Mouse (Mus musculus): ENCODE data around the gene Prdx4. TPM values are rescaled to one million over a fixed set of nuclear protein-coding genes. Genes with fewer than 3 reads are reported as not detected.
A peak's percentile ranks its signal among the peaks of the same experiment; 100 is the strongest.
"Not testable (repeated sequence)": the region's sequence is repeated elsewhere in the genome, so short reads cannot be mapped to it uniquely, and the experiment has no call there.

Prdx4 gene
- 108 and 111 TPM in 2 replicates for polyA plus RNA-seq (2015; fragmentation: Nextera tagmentation; extraction: Ambion mirVana)

DNA sequence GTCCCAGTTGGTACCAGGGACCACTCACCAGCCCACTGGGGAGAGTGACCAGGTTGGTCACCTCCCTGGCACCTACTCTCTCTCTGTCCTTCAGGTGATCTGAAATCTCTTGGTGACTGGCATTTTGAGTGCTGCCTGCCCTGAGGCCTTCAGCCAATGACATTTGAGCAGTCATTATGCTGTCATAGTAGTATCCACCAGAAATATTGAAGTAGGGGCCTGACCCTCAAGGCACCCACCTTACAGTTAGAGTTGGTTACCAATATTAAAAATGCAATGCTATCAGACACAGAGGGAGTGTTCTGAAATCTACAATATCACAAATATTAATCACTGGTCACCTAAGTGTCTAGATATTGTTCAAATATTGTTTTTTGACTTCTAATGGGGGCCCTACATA lies at the start of gene Prdx4:
Prdx4 (minus strand) TSS at position 101 of the 400 bp plus-strand sequence.
- Histone ChIP-seq H3K27me3 (replicated peaks; ENCODE audit: control insufficient read depth, insufficient read depth, low read length) (no peaks in the 10 kb centered on the region), H3K27ac (ENCODE audit: low read depth, low read length) (no peak within 1 kb of the TSS)

DNA sequence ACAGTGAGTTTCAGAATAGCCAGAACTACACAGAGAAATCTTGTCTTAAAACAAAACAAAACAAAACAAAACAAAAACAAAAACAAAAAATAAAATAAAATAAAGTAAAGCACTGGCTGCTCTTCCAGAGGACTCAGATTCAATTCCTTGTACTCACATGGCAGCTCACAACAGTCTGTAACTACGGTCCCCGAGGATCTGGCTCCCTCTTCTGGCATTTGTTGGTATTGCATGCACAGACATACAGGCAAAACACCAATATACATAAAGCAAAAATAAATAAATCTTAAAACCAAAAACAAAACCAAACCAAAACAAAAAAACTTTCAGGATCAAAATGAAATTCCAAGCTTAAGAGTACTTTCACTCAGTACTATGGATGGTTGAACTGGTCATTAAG lies 36.0 kb upstream of the Prdx4 start:
- H3K9me3 ChIP-seq (ENCODE audit: control insufficient read depth, low read length), result no peaks in the 10 kb centered on the region
- no peak overlapping the region for H3K4me3 ChIP-seq (ENCODE audit: low read length)
- no peaks in the 10 kb centered on the region for H3K36me3 ChIP-seq (ENCODE audit: control insufficient read depth, insufficient read depth, low read length)
- WGBS, result 23% methylated on average over 2 of the region's 2 CpGs
- H3K4me1 ChIP-seq (ENCODE audit: control insufficient read depth, insufficient read depth, low read depth, low read length), result no peaks in the 10 kb centered on the region
- no peak overlapping the region for H3K4me2 ChIP-seq (ENCODE audit: low read length)
- no peak overlapping the region for H3K9ac ChIP-seq (ENCODE audit: low read depth, low read length)
- H3K27ac ChIP-seq (ENCODE audit: low read depth, low read length), result no peak overlapping the region
- no peaks in the 10 kb centered on the region for H3K27me3 ChIP-seq (replicated peaks; ENCODE audit: control insufficient read depth, insufficient read depth, low read length)
- ATAC-seq, result no peak

More for the DNA sequence above, at the start of gene Prdx4:
- H3K9ac ChIP-seq (ENCODE audit: low read depth, low read length), result no peak within 1 kb of the TSS
- no peak within 1 kb of the TSS for H3K4me2 ChIP-seq (ENCODE audit: low read length)
- no peaks in the 10 kb centered on the region for H3K4me1 ChIP-seq (ENCODE audit: control insufficient read depth, insufficient read depth, low read depth, low read length)
- H3K4me3 ChIP-seq (ENCODE audit: low read length), result no peak within 1 kb of the TSS
- H3K9me3 ChIP-seq (ENCODE audit: control insufficient read depth, low read length), result no peaks in the 10 kb centered on the region
- no peak for ATAC-seq
- no peaks in the 10 kb centered on the region for H3K36me3 ChIP-seq (ENCODE audit: control insufficient read depth, insufficient read depth, low read length)

DNA sequence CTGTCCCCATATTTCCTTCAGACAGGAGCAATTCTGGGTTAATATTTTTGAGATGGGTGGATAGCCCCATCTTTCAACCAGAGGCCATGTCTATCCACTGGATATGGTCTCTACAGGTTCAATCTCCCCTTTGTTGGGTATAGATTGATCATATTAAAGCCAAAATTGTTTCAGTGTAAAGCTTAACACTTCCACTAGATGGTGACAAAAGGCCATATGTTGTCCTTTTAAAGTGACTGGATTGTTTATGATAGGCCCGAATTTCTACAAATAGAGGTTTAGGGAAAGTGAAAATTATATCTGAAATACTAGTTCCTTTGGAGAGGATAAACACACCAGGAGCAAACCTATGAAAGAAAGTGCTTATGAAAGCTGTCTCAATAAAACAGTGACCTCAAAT lies 34.9 kb upstream of the Prdx4 start:
- no peaks in the 10 kb centered on the region for H3K27me3 ChIP-seq (replicated peaks; ENCODE audit: control insufficient read depth, insufficient read depth, low read length)
- H3K36me3 ChIP-seq (ENCODE audit: control insufficient read depth, insufficient read depth, low read length), result no peaks in the 10 kb centered on the region
- ATAC-seq, result 0 out of 2 replicates have a peak, but pooled peaks have one; percentile 52
- H3K9ac ChIP-seq (ENCODE audit: low read depth, low read length), result no peak overlapping the region
- no peaks in the 10 kb centered on the region for H3K9me3 ChIP-seq (ENCODE audit: control insufficient read depth, low read length)
- 31% methylated on average over 1 of the region's 1 CpGs for WGBS
- H3K4me1 ChIP-seq (ENCODE audit: control insufficient read depth, insufficient read depth, low read depth, low read length), result no peaks in the 10 kb centered on the region
- no peak overlapping the region for H3K4me2 ChIP-seq (ENCODE audit: low read length)
- H3K4me3 ChIP-seq (ENCODE audit: low read length), result no peak overlapping the region
- H3K27ac ChIP-seq (ENCODE audit: low read depth, low read length), result no peak overlapping the region

DNA sequence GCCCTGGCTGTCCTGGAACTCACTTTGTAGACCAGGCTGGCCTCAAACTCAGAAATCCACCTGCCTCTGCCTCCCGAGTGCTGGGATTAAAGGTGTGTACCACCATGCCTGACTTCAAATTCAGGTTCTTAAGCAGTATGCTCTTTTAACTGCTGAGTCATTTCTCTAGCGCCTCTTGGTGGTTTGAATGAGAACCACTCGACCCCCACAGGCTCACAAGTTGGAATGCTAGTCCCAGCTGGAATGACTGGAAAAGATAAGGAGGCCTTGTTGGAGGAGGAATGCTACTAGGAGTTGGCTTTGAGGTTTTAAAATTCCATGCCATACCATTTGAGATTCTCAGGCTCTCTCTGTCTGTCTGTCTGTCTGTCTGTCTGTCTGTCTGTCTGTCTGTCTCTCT lies 29.6 kb upstream of the Prdx4 start:
- 63% methylated on average over 3 of the region's 3 CpGs for WGBS
- not testable (repeated sequence) for H3K4me1 ChIP-seq (ENCODE audit: control insufficient read depth, insufficient read depth, low read depth, low read length); H3K9me3 ChIP-seq (ENCODE audit: control insufficient read depth, low read length); H3K27ac ChIP-seq (ENCODE audit: low read depth, low read length); H3K9ac ChIP-seq (ENCODE audit: low read depth, low read length); ATAC-seq; H3K4me3 ChIP-seq (ENCODE audit: low read length); H3K36me3 ChIP-seq (ENCODE audit: control insufficient read depth, insufficient read depth, low read length); H3K27me3 ChIP-seq (replicated peaks; ENCODE audit: control insufficient read depth, insufficient read depth, low read length); H3K4me2 ChIP-seq (ENCODE audit: low read length)

DNA sequence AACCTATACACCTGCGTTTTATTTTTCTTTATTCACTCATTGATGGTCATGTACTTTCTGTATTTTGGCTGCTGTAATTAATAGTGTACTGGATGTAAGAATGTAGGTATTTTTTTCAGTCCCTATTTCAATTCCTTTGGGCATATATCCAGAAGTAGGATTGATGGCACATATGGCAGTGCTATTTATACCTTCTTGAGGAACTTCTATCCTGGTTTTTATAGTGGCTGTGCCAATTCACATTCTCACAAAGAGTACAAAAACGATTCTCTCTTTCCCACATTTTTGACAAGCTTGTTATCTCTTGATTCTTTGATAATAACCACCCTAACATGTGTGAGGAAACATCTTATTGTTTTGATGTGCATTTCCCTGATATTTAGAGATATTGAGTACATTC lies 24.5 kb upstream of the Prdx4 start:
- H3K4me3 ChIP-seq (ENCODE audit: low read length), result no peak overlapping the region
- no peak for ATAC-seq
- WGBS, result 57% methylated on average over 2 of the region's 2 CpGs
- H3K9ac ChIP-seq (ENCODE audit: low read depth, low read length), result no peak overlapping the region
- H3K27ac ChIP-seq (ENCODE audit: low read depth, low read length), result no peak overlapping the region
- H3K9me3 ChIP-seq (ENCODE audit: control insufficient read depth, low read length), result no peaks in the 10 kb centered on the region
- no peaks in the 10 kb centered on the region for H3K27me3 ChIP-seq (replicated peaks; ENCODE audit: control insufficient read depth, insufficient read depth, low read length)
- H3K4me2 ChIP-seq (ENCODE audit: low read length), result no peak overlapping the region
- H3K36me3 ChIP-seq (ENCODE audit: control insufficient read depth, insufficient read depth, low read length), result no peaks in the 10 kb centered on the region
- H3K4me1 ChIP-seq (ENCODE audit: control insufficient read depth, insufficient read depth, low read depth, low read length), result no peaks in the 10 kb centered on the region

DNA sequence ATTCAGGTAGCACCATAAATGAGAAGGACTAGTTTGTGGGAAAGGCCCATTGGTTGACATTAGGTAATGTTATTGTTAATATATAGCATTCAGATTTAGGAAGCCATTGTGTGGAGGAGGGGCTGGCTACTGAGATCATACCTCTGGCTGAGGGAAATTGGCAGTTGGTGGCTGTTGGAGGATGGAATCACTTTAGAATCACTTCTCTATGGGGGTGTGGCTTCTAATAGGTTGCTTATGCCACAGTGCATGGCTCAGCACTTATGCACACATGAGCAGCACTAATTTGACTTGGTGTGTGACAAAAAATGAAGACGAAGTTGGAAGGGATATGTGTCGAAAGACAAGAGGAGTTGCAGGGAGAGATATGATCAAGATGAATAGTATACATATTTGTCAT lies 5.7 kb upstream of the Prdx4 start:
- Histone ChIP-seq H3K9ac (ENCODE audit: low read depth, low read length) (no peak overlapping the region), H3K4me2 (ENCODE audit: low read length) (no peak overlapping the region), H3K27ac (ENCODE audit: low read depth, low read length) (no peak overlapping the region), H3K36me3 (ENCODE audit: control insufficient read depth, insufficient read depth, low read length) (no peaks in the 10 kb centered on the region), H3K27me3 (replicated peaks; ENCODE audit: control insufficient read depth, insufficient read depth, low read length) (no peaks in the 10 kb centered on the region), H3K4me3 (ENCODE audit: low read length) (no peak overlapping the region), H3K4me1 (ENCODE audit: control insufficient read depth, insufficient read depth, low read depth, low read length) (no peaks in the 10 kb centered on the region), H3K9me3 (ENCODE audit: control insufficient read depth, low read length) (no peaks in the 10 kb centered on the region)
- ATAC-seq, result no peak
- 89% methylated on average over 2 of the region's 2 CpGs for WGBS

DNA sequence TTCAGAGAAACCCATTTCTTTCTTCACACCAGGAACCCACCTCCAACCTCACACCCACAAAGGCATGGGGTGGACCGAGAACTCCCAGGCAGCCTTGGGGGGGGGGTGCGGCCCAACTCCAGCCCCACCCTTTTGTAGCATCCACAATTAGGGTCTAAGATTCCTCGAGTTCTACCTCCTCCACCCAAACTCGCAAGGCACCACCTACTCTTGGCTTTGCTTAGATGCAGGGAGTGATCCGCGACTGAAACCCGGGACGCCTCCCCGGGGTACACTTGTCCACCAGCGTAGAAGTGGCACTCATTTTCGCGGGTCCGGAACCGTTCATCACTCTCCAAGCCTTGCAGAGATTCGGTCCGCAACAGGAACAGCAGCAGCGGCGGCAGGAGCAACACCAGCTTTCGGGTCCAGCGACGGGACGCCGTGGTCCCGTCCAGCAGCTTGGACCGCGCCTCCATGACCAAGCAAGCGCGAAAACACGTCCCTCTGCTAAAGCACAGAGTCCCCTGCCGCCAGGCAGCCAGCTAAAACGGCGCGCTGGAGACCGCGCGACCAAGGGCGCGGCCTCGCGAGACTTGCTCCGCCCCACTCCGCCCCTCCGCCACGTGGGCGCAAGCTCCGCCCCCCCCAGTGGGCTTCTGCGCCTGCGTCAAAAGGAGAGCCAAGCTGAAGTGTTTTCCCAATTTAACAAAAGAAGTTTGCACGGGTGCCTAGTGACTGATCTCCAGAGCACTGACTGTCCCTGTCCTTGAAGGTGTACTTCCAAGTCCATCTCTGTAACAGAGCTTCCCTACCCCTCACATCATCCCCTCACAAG lies 2.4 kb downstream of the Prdx4 start:
- no peaks in the 10 kb centered on the region for H3K36me3 ChIP-seq (ENCODE audit: control insufficient read depth, insufficient read depth, low read length)
- WGBS, result 21% methylated on average over 48 of the region's 49 CpGs
- H3K27ac ChIP-seq (ENCODE audit: low read depth, low read length), result peak overlapping the region; percentile 57; the same call in 1 of the 2 replicates
- peak overlapping the region; percentile 52 for H3K9ac ChIP-seq (ENCODE audit: low read depth, low read length)
- H3K27me3 ChIP-seq (replicated peaks; ENCODE audit: control insufficient read depth, insufficient read depth, low read length), result no peaks in the 10 kb centered on the region
- H3K9me3 ChIP-seq (ENCODE audit: control insufficient read depth, low read length), result no peaks in the 10 kb centered on the region
- H3K4me3 ChIP-seq (ENCODE audit: low read length), result peak overlapping the region; percentile 50
- peak overlapping the region; percentile 61 for H3K4me2 ChIP-seq (ENCODE audit: low read length)
- ATAC-seq, result peak; percentile 98
- H3K4me1 ChIP-seq (ENCODE audit: control insufficient read depth, insufficient read depth, low read depth, low read length), result no peaks in the 10 kb centered on the region

DNA sequence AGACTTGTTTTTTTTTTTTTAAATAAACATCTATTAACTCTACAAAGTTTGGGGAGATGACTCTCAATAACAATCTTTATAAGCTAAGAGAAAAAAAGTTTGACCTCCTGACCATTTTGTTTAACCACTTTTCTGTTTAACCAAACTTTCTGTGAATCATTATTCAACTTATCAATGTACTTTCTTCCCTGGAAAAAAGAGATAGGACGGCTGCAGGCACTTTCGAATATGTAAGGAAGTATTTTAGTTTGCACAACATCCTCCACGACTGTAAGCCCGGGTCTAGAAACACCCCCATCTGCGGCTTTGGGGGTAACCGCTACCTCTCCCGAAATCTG lies 3.0 kb downstream of the Prdx4 start:
- WGBS, result 30% methylated on average over 7 of the region's 7 CpGs
- peak overlapping the region; percentile 61 for H3K4me2 ChIP-seq (ENCODE audit: low read length)
- ATAC-seq, result no peak
- H3K9me3 ChIP-seq (ENCODE audit: control insufficient read depth, low read length), result no peaks in the 10 kb centered on the region
- H3K9ac ChIP-seq (ENCODE audit: low read depth, low read length), result peak overlapping the region; percentile 52
- H3K4me1 ChIP-seq (ENCODE audit: control insufficient read depth, insufficient read depth, low read depth, low read length), result no peaks in the 10 kb centered on the region
- H3K27me3 ChIP-seq (replicated peaks; ENCODE audit: control insufficient read depth, insufficient read depth, low read length), result no peaks in the 10 kb centered on the region
- H3K27ac ChIP-seq (ENCODE audit: low read depth, low read length), result no peak overlapping the region
- peak overlapping the region; percentile 50 for H3K4me3 ChIP-seq (ENCODE audit: low read length)
- H3K36me3 ChIP-seq (ENCODE audit: control insufficient read depth, insufficient read depth, low read length), result no peaks in the 10 kb centered on the region

DNA sequence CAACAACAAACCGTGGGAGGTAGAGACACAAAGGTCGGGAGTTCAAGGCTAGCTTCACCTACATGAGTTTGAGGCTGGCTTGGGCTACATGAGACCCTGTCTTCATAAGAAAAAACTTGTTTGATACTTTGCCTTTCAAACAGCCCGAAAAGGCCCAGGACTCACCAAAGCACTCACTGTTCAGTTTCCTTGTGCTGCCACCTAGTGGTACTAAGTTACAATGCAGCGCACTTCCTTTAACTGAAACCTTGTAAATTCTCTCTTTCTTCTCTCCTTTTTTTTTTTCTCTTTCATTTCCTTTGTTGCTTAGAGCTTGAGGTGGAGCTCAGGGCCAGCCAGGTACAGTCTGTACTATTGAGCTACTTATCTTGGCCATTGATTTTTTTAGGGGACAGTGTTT lies 22.5 kb downstream of the Prdx4 start:
- Histone ChIP-seq H3K4me2 (ENCODE audit: low read length) (no peak overlapping the region), H3K27me3 (replicated peaks; ENCODE audit: control insufficient read depth, insufficient read depth, low read length) (no peaks in the 10 kb centered on the region), H3K27ac (ENCODE audit: low read depth, low read length) (no peak overlapping the region), H3K4me1 (ENCODE audit: control insufficient read depth, insufficient read depth, low read depth, low read length) (no peaks in the 10 kb centered on the region), H3K9me3 (ENCODE audit: control insufficient read depth, low read length) (no peaks in the 10 kb centered on the region), H3K36me3 (ENCODE audit: control insufficient read depth, insufficient read depth, low read length) (no peaks in the 10 kb centered on the region), H3K9ac (ENCODE audit: low read depth, low read length) (no peak overlapping the region), H3K4me3 (ENCODE audit: low read length) (no peak overlapping the region)
- WGBS, result 44% methylated on average over 4 of the region's 4 CpGs
- peak; percentile 60; the same call in 1 of the 2 replicates for ATAC-seq
